Mouse (Mus musculus) megakaryocyte, adult 5-6 weeks (primary cell): ENCODE results near the gene Speer4f1. TPM values are rescaled to one million over a fixed set of nuclear protein-coding genes. Genes with fewer than 3 reads are reported as not detected.
"Not testable (repeated sequence)": the region's sequence is repeated elsewhere in the genome, so short reads cannot be mapped to it uniquely, and the experiment has no call there.

Source experiments
- ATAC-seq: 2 replicates; pipeline ENCODE4 v1.8.0; 2016; ENCODE audit warnings: mild to moderate bottlenecking, inconsistent platforms; ENCODE audit not compliant: poor library complexity, severe bottlenecking
- total RNA-seq, 2 experiments: library from RNA; stranded (forward) in 1 of 2; stranded (reverse) in 1 of 2; fragments of 153-499, 151-499 nt in 1 of 2; fragments of 221-1000, 200-1000 nt in 1 of 2; gene quantifications; 2 replicates each; pipeline versions ENCODE4 v1.2.3 to v1.2.4; 2015 to 2017

The Speer4f1 gene
- not detected in 2 replicates for total RNA-seq (2015)
- not detected in 2 replicates for total RNA-seq (2017)

DNA sequence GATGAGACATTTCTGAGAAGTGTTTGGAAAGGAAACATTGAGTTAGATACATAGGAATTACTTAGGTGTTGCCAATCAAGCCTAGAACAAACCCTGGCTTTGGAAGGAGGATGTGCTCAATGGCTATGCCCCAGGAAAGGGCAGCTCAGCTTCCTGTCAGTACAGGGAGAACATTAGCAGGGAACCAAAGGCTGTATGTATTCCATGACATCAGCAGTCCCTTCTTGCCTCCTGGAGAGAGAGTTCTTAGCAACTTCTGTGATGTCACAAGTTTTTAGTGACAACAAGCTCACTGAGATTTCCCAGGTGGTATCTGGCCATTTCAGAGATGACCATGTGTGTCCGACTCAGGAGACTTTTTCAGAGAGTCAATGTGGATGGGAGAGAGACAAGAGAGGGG is at the start of gene Speer4f1:
Speer4f1 (plus strand) TSS at position 301 of the 400 bp plus-strand sequence.
- not testable (repeated sequence) for ATAC-seq

DNA sequence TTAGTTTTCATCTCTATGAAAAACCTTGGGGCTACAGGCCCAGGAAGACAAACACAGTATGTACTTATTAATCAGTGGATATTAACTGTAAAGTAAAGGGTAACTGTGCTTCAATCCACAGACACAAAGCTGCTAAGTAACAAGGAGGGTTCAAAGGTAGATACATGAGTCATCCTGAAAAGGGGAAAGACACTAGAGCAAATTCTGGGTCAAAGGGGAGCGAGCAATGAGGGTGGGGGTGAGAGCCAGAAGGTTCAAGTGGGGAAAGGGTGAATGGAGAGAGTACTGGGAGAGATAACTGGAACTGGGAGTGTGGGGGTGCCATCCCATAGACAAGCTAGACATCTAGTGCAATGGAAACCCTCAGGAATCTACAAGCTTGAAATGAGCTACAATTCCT is 49.0 kb upstream of the Speer4f1 start:
- ATAC-seq, result no peak

DNA sequence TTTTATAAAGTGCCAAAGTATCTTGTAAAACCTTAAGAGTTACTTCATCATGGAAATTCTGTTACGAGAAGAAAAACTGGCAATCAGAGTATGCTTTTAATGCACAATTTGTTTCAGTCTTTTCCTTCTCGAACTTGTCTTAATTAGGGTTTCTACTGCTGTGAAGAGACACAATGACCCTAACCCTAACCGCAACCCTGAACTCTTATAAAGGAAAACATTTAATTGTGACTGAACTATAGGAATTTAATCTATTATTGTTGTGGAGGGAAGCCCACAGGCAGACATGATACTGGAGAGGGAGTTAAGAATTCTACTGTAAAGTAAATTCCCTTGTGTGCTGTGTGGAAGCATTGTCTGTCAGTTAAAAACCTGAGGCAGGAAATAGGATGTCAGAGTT is 41.2 kb upstream of the Speer4f1 start:
- ATAC-seq, result no peak

DNA sequence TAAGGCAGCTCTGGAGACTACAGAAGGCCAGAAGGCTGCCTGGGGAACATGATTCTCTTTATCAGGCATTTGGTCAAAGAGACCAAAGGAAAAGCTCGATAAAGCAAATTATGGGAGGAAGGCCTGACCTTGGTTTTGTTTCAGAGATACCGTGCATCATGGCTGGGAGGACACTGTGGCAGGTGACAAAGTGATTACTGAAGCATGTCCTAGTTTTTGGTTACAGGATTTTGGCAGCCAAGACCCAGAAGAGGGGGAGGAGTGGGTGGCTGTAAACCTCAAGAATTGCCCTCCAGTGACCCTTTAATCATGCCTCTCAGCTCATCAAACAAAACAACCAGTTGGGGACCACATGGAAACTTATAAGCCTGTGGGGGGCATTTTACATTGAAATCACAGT is 39.7 kb upstream of the Speer4f1 start:
- no peak for ATAC-seq

DNA sequence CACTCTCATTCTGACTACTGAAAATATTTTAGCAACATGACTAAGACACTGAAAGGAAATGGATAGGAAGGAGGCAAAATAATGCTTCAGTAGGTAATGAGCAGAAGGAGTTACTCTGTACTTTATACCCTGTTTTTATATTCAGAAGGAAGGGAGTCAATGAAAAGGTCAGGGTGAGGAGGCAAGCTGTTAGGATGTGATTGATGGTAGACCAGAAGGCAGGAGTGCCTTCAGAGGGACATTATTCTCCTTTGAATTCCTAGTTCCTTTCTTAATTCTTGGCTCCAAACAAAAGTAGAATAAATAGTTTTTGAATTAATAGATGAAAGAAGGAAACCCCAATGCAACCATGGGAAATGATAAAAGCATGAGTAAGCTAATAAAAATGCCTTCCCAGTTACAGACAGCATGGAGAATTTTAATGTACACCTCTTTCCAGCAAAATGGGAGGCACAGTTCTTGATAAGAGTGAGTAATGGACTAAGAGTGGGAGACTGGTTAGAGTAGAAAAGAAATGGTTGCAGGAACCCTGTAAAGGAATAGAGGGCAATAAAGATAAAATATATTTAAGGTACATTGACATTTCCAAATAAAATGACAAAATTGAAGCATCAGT is 36.3 kb upstream of the Speer4f1 start:
- no peak for ATAC-seq

GRCm38 (mm10) chr5:17454059-17454458 is 21.8 kb upstream of the Speer4f1 start:
- ATAC-seq, result no peak

DNA sequence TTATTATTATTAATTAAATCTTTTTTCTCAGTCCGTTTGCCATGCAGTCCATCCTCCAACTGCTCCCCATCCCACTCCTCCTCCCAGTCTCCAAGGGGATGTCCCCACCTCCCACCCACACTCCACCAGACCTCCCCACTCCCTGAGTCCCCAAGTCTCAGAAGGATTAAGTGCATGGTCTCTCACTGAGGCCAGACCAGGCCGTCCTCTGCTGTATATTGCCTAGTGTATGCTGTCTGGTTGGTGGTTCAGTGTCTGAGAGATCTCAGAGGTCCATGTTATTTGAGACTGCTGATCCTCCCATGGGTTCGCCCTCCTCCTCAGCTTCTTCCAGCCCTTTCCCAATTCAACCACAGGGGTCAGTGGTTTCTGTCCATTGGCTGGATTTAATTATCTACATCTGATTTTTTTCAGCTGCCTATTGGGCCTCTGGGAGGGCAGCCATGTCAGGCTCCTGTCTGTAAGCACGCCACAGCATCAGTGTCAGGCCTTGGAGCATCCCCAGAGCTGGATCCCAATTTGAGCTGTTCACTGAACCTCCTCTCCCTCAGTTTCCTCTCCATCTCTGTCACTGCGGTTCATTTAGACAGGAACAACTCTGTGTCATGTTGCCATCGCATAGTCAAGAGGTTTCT is 20.8 kb upstream of the Speer4f1 start:
- ATAC-seq, result no peak

DNA sequence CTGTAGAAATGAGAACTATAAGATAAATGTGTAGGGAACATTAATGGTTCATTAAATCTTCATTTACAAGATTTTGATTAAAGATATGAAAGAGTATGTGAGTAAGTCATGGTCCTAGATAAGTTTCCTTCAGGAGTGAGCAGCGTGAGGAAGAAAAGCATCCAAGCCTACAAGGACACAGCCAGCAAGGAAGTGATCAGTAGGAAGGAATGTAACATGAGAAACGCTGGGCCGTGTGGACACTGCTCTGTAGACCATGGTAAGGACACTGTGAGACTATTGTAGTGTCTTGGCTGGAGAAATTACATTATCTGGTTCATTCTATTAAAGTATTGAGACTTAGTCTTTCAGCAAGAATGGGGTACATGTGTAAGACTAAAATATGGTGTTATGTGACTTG is 19.2 kb upstream of the Speer4f1 start:
- no peak for ATAC-seq

DNA sequence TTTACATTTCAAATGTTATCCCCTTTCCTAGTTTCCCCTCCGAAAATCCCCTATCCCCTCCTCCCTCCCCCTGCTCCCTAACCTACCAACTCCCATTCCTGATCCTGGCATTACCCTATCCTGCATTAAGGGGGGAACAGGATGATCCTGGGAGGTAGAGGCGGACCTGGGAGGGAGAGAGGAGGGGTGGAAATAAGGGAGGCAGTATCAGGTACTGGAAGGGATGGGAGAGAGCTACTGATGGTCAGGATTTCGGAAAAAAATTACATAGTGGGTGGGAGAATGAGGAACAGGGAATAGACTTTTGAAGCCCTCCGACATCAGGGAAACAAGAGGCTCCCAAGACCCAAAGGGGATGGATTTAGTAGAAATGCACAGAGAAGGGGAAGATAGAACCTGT is 7.8 kb upstream of the Speer4f1 start:
- ATAC-seq, result not testable (repeated sequence)

- no peak for ATAC-seq
These were observed 578 bp downstream of the Speer4f1 start for GRCm38 (mm10) chr5:17476476-17476875.

- ATAC-seq, result no peak
These were observed 14.0 kb downstream of the Speer4f1 start for GRCm38 (mm10) chr5:17489894-17490293.

DNA sequence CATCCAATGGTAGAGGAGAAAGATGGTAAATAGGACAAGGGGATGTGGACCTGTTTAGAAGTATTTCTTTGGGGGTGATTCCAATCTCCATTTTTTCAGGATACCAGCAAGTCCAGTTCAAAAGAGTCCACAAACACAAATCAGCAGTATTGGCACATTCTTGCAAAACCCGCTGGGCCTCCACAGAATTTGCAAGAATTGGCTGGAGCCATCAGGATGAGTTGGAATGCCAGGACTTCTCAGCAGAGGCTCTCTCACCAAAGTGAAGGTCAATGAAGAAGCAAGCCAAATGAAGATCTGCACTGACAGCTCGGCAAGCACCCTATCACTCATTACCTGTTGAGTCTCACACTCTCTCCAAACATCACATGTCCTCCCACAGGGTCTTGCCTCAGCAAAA is 19.7 kb downstream of the Speer4f1 start:
- no peak for ATAC-seq

DNA sequence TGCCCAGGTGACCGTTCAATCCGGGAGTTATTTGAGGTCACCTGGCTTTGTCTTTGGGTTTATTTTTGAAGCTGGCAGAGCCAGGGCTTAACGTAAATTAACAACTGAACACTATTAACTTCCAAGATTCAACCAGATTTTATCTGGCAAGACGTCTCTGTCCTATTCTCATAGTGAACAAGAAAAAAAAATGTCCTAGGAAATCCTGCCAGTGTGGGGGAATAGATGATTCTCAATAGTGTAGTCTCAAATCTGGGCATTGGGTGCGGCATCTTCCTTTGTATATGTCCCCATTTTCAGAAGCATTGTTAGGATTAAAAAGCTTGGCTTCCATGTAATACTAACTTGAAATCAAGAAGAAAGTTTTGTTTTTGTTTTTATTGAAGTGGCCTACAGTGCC is 20.8 kb downstream of the Speer4f1 start:
- ATAC-seq, result no peak

- no peak for ATAC-seq
These were observed 24.0 kb downstream of the Speer4f1 start for GRCm38 (mm10) chr5:17499873-17500329.

GRCm38 (mm10) chr5:17500866-17501265 is 25.0 kb downstream of the Speer4f1 start:
- ATAC-seq, result no peak

- no peak for ATAC-seq
These were observed 29.6 kb downstream of the Speer4f1 start for GRCm38 (mm10) chr5:17505540-17505939.

DNA sequence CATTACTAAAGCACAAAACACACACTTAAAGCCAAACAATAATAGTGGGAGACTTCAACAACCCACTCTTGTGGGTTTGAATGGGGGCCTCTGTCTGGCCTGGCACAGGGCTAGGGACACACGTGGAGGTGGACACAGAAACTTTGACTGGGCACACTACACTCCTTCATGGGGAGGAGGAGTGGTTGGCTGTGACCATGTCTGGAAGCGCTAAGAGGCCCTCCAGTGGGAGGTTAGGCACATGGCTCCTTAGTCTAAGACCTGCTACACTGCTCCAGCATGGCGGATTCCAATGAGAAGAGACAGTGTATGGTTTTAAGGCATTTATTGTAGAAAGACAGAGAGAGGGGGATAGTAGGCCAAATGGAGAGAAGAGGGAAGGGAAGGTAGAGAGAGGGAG is 32.1 kb downstream of the Speer4f1 start:
- ATAC-seq, result peak; percentile 24; the same call in 1 of the 2 replicates

Other genes with a start within 250 kb of the Speer4f1 start
- not detected in 2 replicates for gene Speer4f2, start 102.9 kb upstream of the Speer4f1 start, total RNA-seq (2015)
- not detected in 2 replicates for gene Speer4f2, start 102.9 kb upstream of the Speer4f1 start, total RNA-seq (2017)
- gene Sema3c, start 98.2 kb downstream of the Speer4f1 start, total RNA-seq (2015), result not detected in 2 replicates
- not detected in 2 replicates for gene Sema3c, start 98.2 kb downstream of the Speer4f1 start, total RNA-seq (2017)